ENCODE assay signal across 11 mouse cellular contexts in the genomic region with DNA sequence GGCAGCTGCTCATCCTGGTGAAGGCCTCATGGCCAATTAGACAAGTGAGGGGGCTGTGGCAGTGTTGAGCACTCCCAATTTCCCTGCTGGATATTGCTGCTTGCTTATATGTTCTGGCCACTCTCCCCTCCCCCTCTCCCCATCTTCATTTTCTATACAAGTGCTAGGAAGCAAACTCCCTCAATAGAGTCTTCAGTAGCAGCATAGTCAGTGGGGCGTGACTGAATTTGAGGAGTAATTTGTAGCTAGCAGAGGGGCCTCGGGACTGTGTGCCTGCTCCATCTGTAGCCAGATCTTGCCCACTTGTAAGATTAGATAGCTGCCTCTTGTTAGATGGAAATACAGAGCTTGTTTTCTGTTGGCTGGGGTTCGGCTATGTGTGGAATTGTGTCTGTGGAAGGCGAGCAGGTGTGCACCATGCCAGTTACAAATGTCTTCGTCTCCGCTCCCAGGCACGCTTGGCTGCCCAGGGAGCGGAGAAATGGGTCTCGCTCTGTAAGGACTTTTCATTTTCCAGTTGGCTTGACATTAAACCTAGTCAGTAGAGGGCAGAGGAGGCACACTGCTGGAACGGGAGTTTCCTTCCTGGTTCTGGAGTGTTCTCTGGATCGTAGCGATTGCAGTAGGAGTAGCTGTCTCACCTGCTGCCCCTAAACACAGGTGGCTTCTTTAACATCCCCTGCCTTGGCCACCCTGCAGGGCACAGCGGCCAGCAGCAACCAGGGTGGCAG.
A peak's percentile ranks its signal among the peaks of the same experiment; 100 is the strongest.
DNase-seq lines count a peak whose midpoint lies in the region; ATAC-seq and TF ChIP-seq lines count a peak whose summit lies in the region.
"Had no signal": no experiment of that assay in that cellular context is flagged by ENCODE, and none has a peak within 500 bp of the region (broad histone marks: within the 10 kb centered on the region; RNA-seq: fewer than 3 reads in every experiment).

No protein-coding gene starts in this region.

- DNase-seq in layer of hippocampus, adult 9-11 months = peak; percentile 6
- no peak for DNase-seq in layer of hippocampus, adult 11-12 months (ENCODE audit: low spot score)
- DNase-seq in cerebellum, adult 2 months = peak; percentile 68 to 75
- no peak for DNase-seq in spleen, postnatal 14 days (ENCODE audit: low spot score in 2 of 2)
- DNase-seq: heart, adult 11 months; lung, postnatal 4 days; thymus, postnatal 25 days had no signal

- H3K4me1 ChIP-seq in cerebellum, adult 2 months (ENCODE audit: control insufficient read depth, insufficient read depth, low read length) = peaks cover 5% of the 10 kb centered on the region
- H3K4me1 ChIP-seq in forebrain, embryonic 16.5 days (replicated peaks; ENCODE audit: control insufficient read depth, insufficient read depth, low read length) = peaks cover 12% of the 10 kb centered on the region

- H3K27ac ChIP-seq in cerebellum, adult 2 months (ENCODE audit: insufficient read depth, low read length) = no peak overlapping the region
- no peak overlapping the region for H3K27ac ChIP-seq in forebrain, embryonic 16.5 days (ENCODE audit: low read length)

- no peaks in the 10 kb centered on the region for H3K27me3 ChIP-seq in cerebellum, adult 2 months (ENCODE audit: control insufficient read depth, insufficient read depth, low read length)
- no peaks in the 10 kb centered on the region for H3K27me3 ChIP-seq in forebrain, embryonic 16.5 days (replicated peaks; ENCODE audit: control insufficient read depth, insufficient read depth, low read length)

- peak; percentile 59 for ATAC-seq in cerebellum, adult (ENCODE audit: insufficient number of reproducible peaks, low FRiP score, low TSS enrichment)
- peak; percentile 68; the same call in 1 of the 2 replicates for ATAC-seq in forebrain, embryonic 16.5 days
- no peak for ATAC-seq in megakaryocyte progenitor cell, adult 5-6 weeks (replicated peaks; ENCODE audit: poor library complexity)

- no peaks in the 10 kb centered on the region for H3K9me3 ChIP-seq in forebrain, embryonic 16.5 days (ENCODE audit: control insufficient read depth, low read length)

- peak; percentile 75 for TF ChIP-seq CTCF in cerebellum, adult 2 months (IDR thresholded peaks at IDR 0.05; ENCODE audit: borderline replicate concordance, insufficient read depth, low read depth, low read length)

- no peaks in the 10 kb centered on the region for H3K36me3 ChIP-seq in forebrain, embryonic 16.5 days (ENCODE audit: control insufficient read depth, insufficient read depth)

- H3K4me3 ChIP-seq in cerebellum, adult 2 months (replicated peaks; ENCODE audit: insufficient read depth, low read depth, low read length) = no peak overlapping the region
- no peak overlapping the region for H3K4me3 ChIP-seq in forebrain, embryonic 16.5 days (replicated peaks; ENCODE audit: low read length)
- H3K4me3 ChIP-seq: erythroblast, embryonic 14.5 days had no signal

- peak overlapping the region; percentile 24; the same call in 1 of the 2 replicates for H3K4me2 ChIP-seq in forebrain, embryonic 16.5 days (ENCODE audit: low read length)

- 16% methylated on average over 13 of the region's 13 CpGs for WGBS in cerebellum, adult 2 months
- 23% methylated on average over 13 of the region's 13 CpGs for WGBS in forebrain, embryonic 16.5 days

- H3K9ac ChIP-seq in forebrain, embryonic 16.5 days (replicated peaks; ENCODE audit: low read depth, low read length) = no peak overlapping the region

- TF ChIP-seq POLR2A in cerebellum, adult 2 months (IDR thresholded peaks at IDR 0.05; ENCODE audit: borderline replicate concordance, insufficient read depth, low read length) = no peak

Comparison
In these comparisons a context has a peak if more than half of its experiments do, and no peak if none do; other contexts are left out.
1. DNase-seq: peak in layer of hippocampus, adult 9-11 months (single experiment) and cerebellum, adult 2 months (2 of 2); none in layer of hippocampus, adult 11-12 months (single experiment) and spleen, postnatal 14 days (0 of 2).